Comparison of ENCODE assay signal across 8 mouse cellular contexts in genomic region chr4:125066490-125067370, GRCm38 (mm10). TPM values are rescaled to one million over a fixed set of nuclear protein-coding genes. Genes with fewer than 3 reads are reported as not detected.
DNase-seq lines count a peak whose midpoint lies in the region; ATAC-seq and TF ChIP-seq lines count a peak whose summit lies in the region.

Gene Snip1, plus strand, starts transcription at chr4:125066672.

- 1% methylated on average over 78 of the region's 78 CpGs for WGBS in forebrain, embryonic 11.5 days
- WGBS in heart, postnatal 0 days: under 1% methylated on average over 77 of the region's 78 CpGs
- under 1% methylated on average over 78 of the region's 78 CpGs for WGBS in liver, embryonic 16.5 days (ENCODE audit: insufficient replicate concordance)
- under 1% methylated on average over 78 of the region's 78 CpGs for WGBS in neural tube, embryonic 13.5 days

- peak; percentile 82 to 86 for DNase-seq in CD8-positive naive resting alpha-beta T cell, adult 2 months (ENCODE audit: low read depth in 2 of 2, low spot score in 2 of 2)
- peak; percentile 96 for DNase-seq in c-Kit-positive CD71-negative TER-119-negative erythroid progenitor cells, embryonic 14.5 days (ENCODE audit: low read depth)
- DNase-seq in forebrain, embryonic 11.5 days (ENCODE audit: low spot score): peak; percentile 95
- DNase-seq in heart, postnatal 0 days (ENCODE audit: low spot score): peak; percentile 85
- peak; percentile 94 to 96 for DNase-seq in kidney, postnatal 4 days

- peak within 1 kb of the TSS; percentile 25; the same call in 1 of the 2 replicates for H3K27ac ChIP-seq in forebrain, embryonic 11.5 days (ENCODE audit: low read depth, low read length)
- peak within 1 kb of the TSS; percentile 70 for H3K27ac ChIP-seq in heart, postnatal 0 days (ENCODE audit: low read depth)
- H3K27ac ChIP-seq in liver, embryonic 16.5 days (ENCODE audit: low read length): peak within 1 kb of the TSS; percentile 68
- peak within 1 kb of the TSS; percentile 61; the same call in 1 of the 2 replicates for H3K27ac ChIP-seq in neural tube, embryonic 13.5 days (replicated peaks)
- peak within 1 kb of the TSS; percentile 85 for H3K27ac ChIP-seq in testis, adult 2 months (ENCODE audit: control insufficient read depth, insufficient read depth, low read depth, low read length)

- TF ChIP-seq CTCF in heart, postnatal 0 days (IDR thresholded peaks at IDR 0.05; ENCODE audit: low read depth): no peak
- TF ChIP-seq CTCF in testis, adult 2 months (IDR thresholded peaks at IDR 0.05; ENCODE audit: control insufficient read depth, insufficient read depth, insufficient replicate concordance, low read depth, low read length): no peak

- H3K27me3 ChIP-seq in forebrain, embryonic 11.5 days (ENCODE audit: control insufficient read depth, insufficient read depth, low read length): no peaks in the 10 kb centered on the region
- no peaks in the 10 kb centered on the region for H3K27me3 ChIP-seq in heart, postnatal 0 days (ENCODE audit: control insufficient read depth, insufficient read depth, low read length)
- H3K27me3 ChIP-seq in liver, embryonic 16.5 days (ENCODE audit: control insufficient read depth, insufficient read depth, low read depth, low read length): no peaks in the 10 kb centered on the region
- 0 out of 2 replicates have a peak, but pooled peaks cover 11% of the 10 kb centered on the region for H3K27me3 ChIP-seq in neural tube, embryonic 13.5 days
- no peaks in the 10 kb centered on the region for H3K27me3 ChIP-seq in testis, adult 2 months (ENCODE audit: control insufficient read depth, insufficient read depth, low read length)

- H3K36me3 ChIP-seq in forebrain, embryonic 11.5 days (ENCODE audit: control insufficient read depth, insufficient read depth, low read length): peaks cover 5% of the 10 kb centered on the region
- peaks cover 35% of the 10 kb centered on the region for H3K36me3 ChIP-seq in heart, postnatal 0 days (replicated peaks; ENCODE audit: control insufficient read depth, insufficient read depth, low read length)
- peaks cover 13% of the 10 kb centered on the region for H3K36me3 ChIP-seq in liver, embryonic 16.5 days (ENCODE audit: control insufficient read depth, insufficient read depth)
- peaks cover 34% of the 10 kb centered on the region for H3K36me3 ChIP-seq in neural tube, embryonic 13.5 days
- H3K36me3 ChIP-seq in testis, adult 2 months (ENCODE audit: control insufficient read depth, insufficient read depth, low read length): no peaks in the 10 kb centered on the region; the same call in 1 of the 2 replicates

- ATAC-seq in forebrain, embryonic 11.5 days (replicated peaks; ENCODE audit: low FRiP score): peak; percentile 90
- ATAC-seq in heart, postnatal 0 days (ENCODE audit: insufficient read depth, low read depth): peak; percentile 94
- ATAC-seq in liver, embryonic 16.5 days (ENCODE audit: low read depth): peak; percentile 94
- peak; percentile 88 for ATAC-seq in neural tube, embryonic 13.5 days (ENCODE audit: low read depth)

- no peaks in the 10 kb centered on the region for H3K9me3 ChIP-seq in forebrain, embryonic 11.5 days (ENCODE audit: control insufficient read depth, low read length)
- no peaks in the 10 kb centered on the region for H3K9me3 ChIP-seq in heart, postnatal 0 days (replicated peaks; ENCODE audit: control insufficient read depth, low read length)
- no peaks in the 10 kb centered on the region for H3K9me3 ChIP-seq in liver, embryonic 16.5 days (replicated peaks; ENCODE audit: control insufficient read depth, low read length)
- H3K9me3 ChIP-seq in neural tube, embryonic 13.5 days: no peaks in the 10 kb centered on the region

- H3K4me2 ChIP-seq in forebrain, embryonic 11.5 days (ENCODE audit: low read depth, low read length, severe bottlenecking): peak within 1 kb of the TSS; percentile 89
- peak within 1 kb of the TSS; percentile 93 for H3K4me2 ChIP-seq in heart, postnatal 0 days (ENCODE audit: low read depth, low read length)
- H3K4me2 ChIP-seq in liver, embryonic 16.5 days (ENCODE audit: low read depth, low read length): peak within 1 kb of the TSS; percentile 93
- H3K4me2 ChIP-seq in neural tube, embryonic 13.5 days: peak within 1 kb of the TSS; percentile 91

- peak within 1 kb of the TSS; percentile 96 for H3K4me3 ChIP-seq in forebrain, embryonic 11.5 days (ENCODE audit: low read depth, low read length)
- peak within 1 kb of the TSS; percentile 88 for H3K4me3 ChIP-seq in heart, postnatal 0 days (ENCODE audit: low read depth, low read length)
- peak within 1 kb of the TSS; percentile 72 for H3K4me3 ChIP-seq in liver, embryonic 16.5 days (ENCODE audit: low read depth, low read length)
- peak within 1 kb of the TSS; percentile 93 for H3K4me3 ChIP-seq in neural tube, embryonic 13.5 days
- peak within 1 kb of the TSS; percentile 92 for H3K4me3 ChIP-seq in testis, adult 2 months (ENCODE audit: control insufficient read depth, low read depth, low read length)

- TF ChIP-seq POLR2A in testis, adult 2 months (IDR thresholded peaks at IDR 0.05; ENCODE audit: control insufficient read depth, low read depth, low read length): peak; percentile 97

- H3K4me1 ChIP-seq in forebrain, embryonic 11.5 days (replicated peaks; ENCODE audit: control insufficient read depth, insufficient read depth, low read length): peaks cover 9% of the 10 kb centered on the region; the same call in 1 of the 2 replicates
- H3K4me1 ChIP-seq in heart, postnatal 0 days (ENCODE audit: control insufficient read depth, insufficient read depth): peaks cover 9% of the 10 kb centered on the region
- peaks cover 16% of the 10 kb centered on the region for H3K4me1 ChIP-seq in liver, embryonic 16.5 days (ENCODE audit: control insufficient read depth, low read depth, low read length)
- H3K4me1 ChIP-seq in neural tube, embryonic 13.5 days (replicated peaks): peaks cover 24% of the 10 kb centered on the region
- peaks cover 5% of the 10 kb centered on the region for H3K4me1 ChIP-seq in testis, adult 2 months (ENCODE audit: control insufficient read depth, insufficient read depth, low read length)

- H3K9ac ChIP-seq in forebrain, embryonic 11.5 days (ENCODE audit: low read length): peak within 1 kb of the TSS; percentile 86
- H3K9ac ChIP-seq in heart, postnatal 0 days (replicated peaks; ENCODE audit: low read depth, low read length): peak within 1 kb of the TSS; percentile 88
- H3K9ac ChIP-seq in liver, embryonic 16.5 days (ENCODE audit: low read depth, low read length): peak within 1 kb of the TSS; percentile 91
- H3K9ac ChIP-seq in neural tube, embryonic 13.5 days: peak within 1 kb of the TSS; percentile 90

- TF ChIP-seq EP300 in heart, postnatal 0 days (IDR thresholded peaks at IDR 0.05; ENCODE audit: low read depth): peak; percentile 55; the same call in 1 of the 2 replicates

RNA-seq across cellular contexts. Expression of gene Snip1, which starts in this region (rescaled TPM):
- 32.8 and 33.9 TPM in 2 replicates for polyA plus RNA-seq in forebrain, embryonic 11.5 days (2014; fragmentation: Nextera tagmentation; extraction: Ambion mirVana)
- 15.9 and 29.2 TPM in 2 replicates for total RNA-seq in heart, postnatal 0 days (2014; rRNA removed; ENCODE audit: low replicate concordance)
- 9.9 and 10.5 TPM in 2 replicates for polyA plus RNA-seq in heart, postnatal 0 days (2015; fragmentation: Nextera tagmentation; extraction: Ambion mirVana)
- 10.8 and 11.6 TPM in 2 replicates for polyA plus RNA-seq in liver, embryonic 16.5 days (2015; fragmentation: Nextera tagmentation; extraction: Ambion mirVana)
- polyA plus RNA-seq in neural tube, embryonic 13.5 days (2015; fragmentation: Nextera tagmentation; extraction: Ambion mirVana): 23.8 and 27.9 TPM in 2 replicates
- polyA plus RNA-seq in testis, adult 2 months (2012; rRNA removed): 17.2 and 19.1 TPM in 2 replicates

Comparison
In these comparisons a context has a peak if more than half of its experiments do, and no peak if none do; other contexts are left out.
1. Peak in every context shown above with its lines: DNase-seq, ATAC-seq, H3K4me3 ChIP-seq and H3K27ac ChIP-seq.
2. H3K27ac ChIP-seq: peak in every context shown above with its lines; median percentile 85 in testis, adult 2 months; 70 in heart, postnatal 0 days; 68 in liver, embryonic 16.5 days; 61 in neural tube, embryonic 13.5 days; 25 in forebrain, embryonic 11.5 days.